Mouse (Mus musculus) bone marrow macrophage, adult 2 months (primary cell): ENCODE data around the gene Kctd18. TPM values are rescaled to one million over a fixed set of nuclear protein-coding genes. Genes with fewer than 3 reads are reported as not detected.
A peak's percentile ranks its signal among the peaks of the same experiment; 100 is the strongest.
"Not testable (repeated sequence)": the region's sequence is repeated elsewhere in the genome, so short reads cannot be mapped to it uniquely, and the experiment has no call there.

Experiments used
- H3K27ac ChIP-seq: 2 replicates; pipeline ENCODE4 v1.5.1; 2012; ENCODE audit warnings: low read depth, low read length; ENCODE audit not compliant: insufficient read depth
- H3K4me1 ChIP-seq: 2 replicates; pipeline ENCODE4 v1.6.1; 2012; ENCODE audit warnings: low read length; ENCODE audit not compliant: control insufficient read depth, insufficient read depth
- H3K4me3 ChIP-seq: 2 replicates; pipeline ENCODE4 v1.5.1; 2012; ENCODE audit warnings: mild to moderate bottlenecking, low read length, moderate library complexity; ENCODE audit not compliant: insufficient read depth
- CTCF ChIP-seq: IDR thresholded peaks from 2 replicates; pipeline ENCODE4 v1.5.1; 2012; ENCODE audit warnings: low read depth, mild to moderate bottlenecking, low read length, moderate library complexity
- POLR2A ChIP-seq: IDR thresholded peaks from 2 replicates; pipeline ENCODE4 v1.6.1; 2012; ENCODE audit warnings: mild to moderate bottlenecking, low read depth, low read length, borderline replicate concordance
- polyA plus RNA-seq: library from polyadenylated mRNA; stranded (reverse); fragments of >200 nt; gene quantifications from 2 replicates; pipeline ENCODE4 v1.2.4, GENCODE M21; 2012; ENCODE audit not compliant: missing spikeins, insufficient read depth, insufficient read length

The Kctd18 gene
- polyA plus RNA-seq, 1 experiment: 16.9 TPM

DNA sequence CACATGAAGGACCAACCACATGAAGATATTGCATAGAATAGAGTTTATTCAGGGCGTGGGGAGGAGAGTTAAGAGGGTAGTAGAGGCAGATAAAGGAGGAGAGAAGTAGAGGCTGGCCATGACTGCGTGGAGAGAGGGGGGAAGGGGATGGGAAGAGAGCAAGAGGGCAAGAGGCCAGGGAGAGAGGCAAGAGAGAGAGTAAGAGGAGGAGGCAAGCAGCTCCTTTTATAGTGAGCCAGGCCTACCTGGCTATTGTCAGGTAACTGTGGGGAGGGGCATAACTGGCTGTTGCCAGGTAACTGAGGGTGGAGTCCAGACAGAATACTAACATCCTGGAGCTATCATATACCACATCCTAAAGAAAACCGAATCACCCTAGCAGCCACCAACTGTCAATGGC is 26.3 kb upstream of the Kctd18 start:
- no peak overlapping the region for H3K4me3 ChIP-seq
- H3K4me1 ChIP-seq: no peaks in the 10 kb centered on the region
- TF ChIP-seq POLR2A (no peak), CTCF (no peak)
- no peak overlapping the region for H3K27ac ChIP-seq

GRCm38 (mm10) chr1:58037306-58037705 is 18.6 kb upstream of the Kctd18 start:
- not testable (repeated sequence) for H3K27ac ChIP-seq
- peaks cover 11% of the 10 kb centered on the region for H3K4me1 ChIP-seq

GRCm38 (mm10) chr1:58031160-58031769 is 12.5 kb upstream of the Kctd18 start:
- no peak for TF ChIP-seq POLR2A
- TF ChIP-seq CTCF: peak; percentile 79; the same call in 1 of the 2 replicates
- Histone ChIP-seq H3K4me1 (peaks cover 16% of the 10 kb centered on the region), H3K4me3 (no peak overlapping the region), H3K27ac (no peak overlapping the region)

More at GRCm38 (mm10) chr1:58037306-58037705, 18.6 kb upstream of the Kctd18 start:
- H3K4me3 ChIP-seq: not testable (repeated sequence)

DNA sequence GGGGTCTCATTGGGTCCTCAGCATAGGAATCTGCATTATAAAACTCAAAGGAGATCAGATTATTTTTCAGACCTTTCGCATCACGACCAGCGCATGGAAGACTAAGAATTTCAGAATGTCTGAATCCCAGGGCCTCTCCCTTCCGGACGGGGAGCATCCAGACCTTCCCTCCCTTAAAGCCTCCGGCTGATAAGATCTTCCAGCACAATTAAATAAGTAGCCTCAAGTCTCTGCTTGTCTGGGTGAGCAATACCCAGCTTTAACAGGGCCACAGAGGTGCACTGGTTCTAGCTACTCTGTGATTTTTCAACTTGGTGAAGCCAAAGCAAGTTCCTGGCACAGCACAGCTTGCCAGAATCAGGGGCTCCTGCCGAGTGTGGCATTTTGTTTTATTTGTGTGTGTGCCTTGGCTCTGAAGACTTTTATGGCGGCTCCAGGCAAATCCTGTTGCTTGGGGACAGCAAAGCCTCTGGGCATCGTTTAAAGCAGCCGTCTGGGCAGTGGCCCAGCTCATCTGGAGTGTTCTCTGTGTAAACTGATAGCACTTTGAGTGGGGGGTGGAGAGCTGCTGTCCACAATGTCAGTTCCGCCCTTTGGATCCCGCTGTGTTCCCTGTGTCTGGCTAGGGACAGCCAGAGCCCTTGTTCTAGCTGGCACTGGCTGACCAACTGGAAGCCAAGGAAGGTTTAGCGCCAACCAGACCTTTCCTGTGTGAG is 11.6 kb upstream of the Kctd18 start:
- Histone ChIP-seq H3K27ac (no peak overlapping the region), H3K4me3 (no peak overlapping the region), H3K4me1 (peaks cover 16% of the 10 kb centered on the region)
- no peak for TF ChIP-seq POLR2A
- TF ChIP-seq CTCF: no peak

DNA sequence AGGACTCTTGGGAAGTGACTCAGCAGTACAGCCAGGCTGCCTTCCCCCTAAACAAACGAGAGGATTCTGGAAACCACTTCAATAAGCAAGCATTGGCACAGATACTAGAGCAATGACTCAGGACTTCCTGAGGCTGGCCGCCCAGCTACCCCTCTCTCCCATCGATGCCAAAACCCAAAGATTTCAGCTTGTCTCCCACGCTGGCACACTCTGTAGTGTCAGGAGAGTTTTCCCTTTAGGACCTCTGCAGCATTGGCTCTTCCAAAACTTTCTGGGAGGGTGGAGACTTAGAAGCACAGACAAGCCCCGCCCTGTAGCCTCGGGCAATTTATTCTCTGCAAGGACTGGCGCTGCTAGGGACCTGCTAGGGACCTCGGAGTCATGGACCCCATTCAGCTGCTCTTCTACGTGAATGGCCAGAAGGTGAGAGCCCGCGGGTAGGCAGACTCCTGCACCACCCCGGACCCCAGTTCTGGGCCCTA is 10.9 kb upstream of the Kctd18 start, which contains the start of gene Aox1:
Gene Aox1 (plus strand): TSS at position 296 of the 482 bp plus-strand sequence.
- TF ChIP-seq CTCF (no peak), POLR2A (no peak)
- Histone ChIP-seq H3K27ac (no peak within 1 kb of the TSS; the same call in 1 of the 2 replicates), H3K4me1 (peaks cover 16% of the 10 kb centered on the region), H3K4me3 (peak within 1 kb of the TSS; percentile 15)

- Histone ChIP-seq H3K4me3 (no peak overlapping the region), H3K27ac (no peak overlapping the region), H3K4me1 (peaks cover 6% of the 10 kb centered on the region)
- TF ChIP-seq POLR2A (no peak), CTCF (no peak)
Observed at GRCm38 (mm10) chr1:58027707-58028106, 9.0 kb upstream of the Kctd18 start.

- H3K4me1 ChIP-seq, H3K27ac ChIP-seq, H3K4me3 ChIP-seq: not testable (repeated sequence)
Observed at GRCm38 (mm10) chr1:58006388-58006787, 12.4 kb downstream of the Kctd18 start.

GRCm38 (mm10) chr1:57998146-57998545 is 20.6 kb downstream of the Kctd18 start:
- H3K4me3 ChIP-seq: no peak overlapping the region
- TF ChIP-seq POLR2A (no peak), CTCF (no peak)
- peaks cover 11% of the 10 kb centered on the region for H3K4me1 ChIP-seq
- no peak overlapping the region for H3K27ac ChIP-seq

- H3K27ac ChIP-seq: peak overlapping the region; percentile 7; the same call in 1 of the 2 replicates
- peaks cover 14% of the 10 kb centered on the region for H3K4me1 ChIP-seq
- TF ChIP-seq CTCF: no peak
- no peak for TF ChIP-seq POLR2A
- H3K4me3 ChIP-seq: peak overlapping the region; percentile 83
Observed at GRCm38 (mm10) chr1:57996133-57996615, 22.6 kb downstream of the Kctd18 start.

GRCm38 (mm10) chr1:57995432-57996132 is 23.2 kb downstream of the Kctd18 start, which contains the start of gene Sgo2a:
Gene Sgo2a (plus strand): TSS chr1:57995971.
- TF ChIP-seq POLR2A: no peak

More at GRCm38 (mm10) chr1:57995432-57996132, 23.2 kb downstream of the Kctd18 start, which contains the start of gene Sgo2a:
- H3K4me3 ChIP-seq: peak within 1 kb of the TSS; percentile 83
- peaks cover 16% of the 10 kb centered on the region for H3K4me1 ChIP-seq
- H3K27ac ChIP-seq: peak within 1 kb of the TSS; percentile 70
